Mouse (Mus musculus): ENCODE measurements around the gene Elob. TPM values are rescaled to one million over a fixed set of nuclear protein-coding genes. Genes with fewer than 3 reads are reported as not detected.
A peak's percentile ranks its signal among the peaks of the same experiment; 100 is the strongest.

The Elob gene
- polyA plus RNA-seq, 1 experiment from 2014 or later = 1,038 TPM

DNA sequence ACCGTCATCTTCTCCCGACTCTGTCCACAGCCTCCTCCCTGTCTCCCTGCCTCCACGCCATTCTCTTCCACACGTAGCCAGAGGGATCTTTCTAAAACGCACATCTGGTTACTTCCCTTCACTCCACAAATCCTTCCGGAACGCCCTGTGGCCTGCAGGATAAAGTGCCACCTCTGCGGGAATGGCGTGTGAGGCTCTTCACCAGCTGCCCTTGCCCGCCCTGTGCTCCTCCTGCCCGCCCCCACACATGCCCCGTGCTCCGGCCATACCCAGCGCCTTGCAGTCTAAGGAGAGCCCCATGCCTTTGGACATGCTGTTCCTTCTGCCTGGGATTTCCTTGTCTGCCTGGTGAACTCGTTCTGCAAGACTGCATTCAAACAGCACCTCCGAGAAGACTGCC, 5.9 kb downstream of the Elob start:
- no peaks in the 10 kb centered on the region for H3K27me3 ChIP-seq
- peaks cover 17% of the 10 kb centered on the region for H3K9me3 ChIP-seq (replicated peaks)
- 75% methylated on average over 16 of the region's 16 CpGs for WGBS
- peaks cover 17% of the 10 kb centered on the region for H3K4me1 ChIP-seq
- H3K4me2 ChIP-seq (replicated peaks) = no peak overlapping the region
- H3K4me3 ChIP-seq (replicated peaks) = no peak overlapping the region
- ATAC-seq (ENCODE audit: insufficient number of reproducible peaks, low FRiP score, low TSS enrichment, low read depth) = no peak
- H3K27ac ChIP-seq (replicated peaks) = no peak overlapping the region
- peaks cover 86% of the 10 kb centered on the region for H3K36me3 ChIP-seq
- H3K9ac ChIP-seq = no peak overlapping the region

DNA sequence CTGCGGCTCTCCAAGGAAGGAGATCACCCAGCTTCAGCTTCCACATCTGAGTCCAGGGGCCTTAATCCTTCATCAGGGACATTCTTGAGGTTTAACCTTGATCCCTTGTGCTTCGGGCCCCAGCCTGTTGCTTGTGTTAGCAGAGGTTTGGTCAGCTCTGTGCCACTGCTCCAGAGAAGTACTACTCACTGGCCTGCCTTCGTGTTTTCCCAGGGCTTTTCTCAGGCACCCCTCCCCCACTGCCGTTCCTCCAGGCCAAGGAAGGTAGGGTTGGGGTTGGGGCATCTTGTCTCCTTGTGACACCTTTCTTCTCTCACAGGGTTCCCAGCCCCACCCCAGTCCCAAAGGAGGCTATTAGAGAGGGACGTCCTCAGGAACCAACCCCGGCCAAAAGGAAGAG, 6.8 kb downstream of the Elob start:
- Histone ChIP-seq H3K27me3 (no peaks in the 10 kb centered on the region), H3K4me1 (peaks cover 11% of the 10 kb centered on the region; the same call in 1 of the 2 replicates), H3K9me3 (replicated peaks) (peaks cover 26% of the 10 kb centered on the region), H3K9ac (no peak overlapping the region), H3K4me2 (replicated peaks) (no peak overlapping the region), H3K27ac (replicated peaks) (no peak overlapping the region), H3K4me3 (replicated peaks) (no peak overlapping the region), H3K36me3 (peaks cover 95% of the 10 kb centered on the region)
- no peak for ATAC-seq (ENCODE audit: insufficient number of reproducible peaks, low FRiP score, low TSS enrichment, low read depth)
- WGBS = 65% methylated on average over 6 of the region's 6 CpGs

DNA sequence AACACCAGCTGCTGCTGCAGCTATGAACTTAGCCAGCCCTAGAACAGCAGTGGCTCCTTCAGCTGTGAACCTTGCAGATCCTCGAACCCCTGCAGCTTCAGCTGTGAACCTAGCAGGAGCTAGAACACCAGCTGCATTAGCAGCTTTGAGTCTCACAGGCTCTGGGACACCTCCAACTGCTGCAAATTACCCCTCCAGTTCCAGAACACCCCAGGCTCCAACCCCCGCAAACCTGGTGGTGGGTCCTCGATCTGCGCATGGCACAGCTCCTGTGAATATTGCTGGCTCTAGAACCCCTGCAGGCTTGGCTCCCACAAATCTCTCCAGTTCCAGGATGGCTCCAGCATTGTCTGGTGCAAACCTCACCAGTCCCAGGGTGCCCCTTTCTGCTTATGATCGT, 8.2 kb downstream of the Elob start:
- WGBS = 97% methylated on average over 5 of the region's 5 CpGs
- Histone ChIP-seq H3K9ac (no peak overlapping the region), H3K27ac (replicated peaks) (no peak overlapping the region)

DNA sequence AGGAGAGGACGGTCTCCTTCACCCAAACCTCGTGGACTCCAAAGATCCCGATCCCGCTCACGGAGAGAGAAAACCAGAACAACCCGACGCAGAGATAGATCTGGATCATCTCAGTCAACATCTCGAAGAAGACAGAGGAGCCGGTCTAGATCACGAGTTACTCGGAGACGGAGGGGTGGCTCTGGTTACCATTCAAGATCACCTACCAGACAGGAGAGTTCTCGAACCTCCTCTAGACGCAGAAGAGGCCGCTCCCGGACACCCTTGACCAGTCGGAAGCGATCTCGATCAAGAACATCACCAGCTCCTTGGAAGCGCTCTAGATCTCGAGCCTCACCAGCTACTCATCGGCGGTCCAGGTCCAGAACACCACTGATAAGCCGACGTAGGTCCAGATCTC, 9.7 kb downstream of the Elob start:
- WGBS = 98% methylated on average over 25 of the region's 25 CpGs
- Histone ChIP-seq H3K4me3 (replicated peaks) (no peak overlapping the region), H3K4me2 (replicated peaks) (no peak overlapping the region), H3K9ac (no peak overlapping the region), H3K4me1 (0 out of 2 replicates have a peak, but pooled peaks cover 3% of the 10 kb centered on the region), H3K27ac (replicated peaks) (no peak overlapping the region), H3K36me3 (peaks cover 98% of the 10 kb centered on the region), H3K27me3 (no peaks in the 10 kb centered on the region), H3K9me3 (replicated peaks) (peaks cover 34% of the 10 kb centered on the region)
- ATAC-seq (ENCODE audit: insufficient number of reproducible peaks, low FRiP score, low TSS enrichment, low read depth) = no peak

More for the DNA sequence above, 8.2 kb downstream of the Elob start:
- H3K27me3 ChIP-seq = no peaks in the 10 kb centered on the region
- 0 out of 2 replicates have a peak, but pooled peaks cover 9% of the 10 kb centered on the region for H3K4me1 ChIP-seq
- ATAC-seq (ENCODE audit: insufficient number of reproducible peaks, low FRiP score, low TSS enrichment, low read depth) = no peak
- H3K9me3 ChIP-seq (replicated peaks) = peaks cover 31% of the 10 kb centered on the region
- H3K36me3 ChIP-seq = peaks cover 98% of the 10 kb centered on the region
- no peak overlapping the region for H3K4me2 ChIP-seq (replicated peaks)
- no peak overlapping the region for H3K4me3 ChIP-seq (replicated peaks)

DNA sequence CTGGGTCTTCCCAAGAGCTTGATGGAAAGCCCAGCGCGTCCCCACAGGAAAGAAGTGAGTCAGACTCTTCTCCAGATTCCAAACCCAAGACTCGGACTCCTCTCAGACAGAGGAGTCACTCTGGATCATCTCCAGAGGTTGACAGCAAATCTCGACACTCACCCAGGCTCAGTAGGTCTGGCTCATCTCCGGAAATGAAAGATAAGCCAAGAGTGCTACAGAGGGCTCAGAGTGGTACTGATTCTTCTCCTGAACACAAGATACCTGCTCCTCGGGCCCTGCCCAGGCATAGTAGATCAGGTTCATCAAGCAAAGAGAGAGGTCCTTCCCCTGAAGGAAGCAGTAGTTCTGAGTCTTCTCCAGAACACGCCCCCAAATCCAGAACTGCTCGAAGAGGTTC, 10.4 kb downstream of the Elob start:
- Histone ChIP-seq H3K4me1 (0 out of 2 replicates have a peak, but pooled peaks cover 3% of the 10 kb centered on the region), H3K27me3 (no peaks in the 10 kb centered on the region), H3K27ac (replicated peaks) (no peak overlapping the region), H3K4me2 (replicated peaks) (no peak overlapping the region), H3K9me3 (replicated peaks) (peaks cover 34% of the 10 kb centered on the region), H3K36me3 (peaks cover 96% of the 10 kb centered on the region), H3K9ac (no peak overlapping the region), H3K4me3 (replicated peaks) (no peak overlapping the region)
- 99% methylated on average over 8 of the region's 8 CpGs for WGBS
- ATAC-seq (ENCODE audit: insufficient number of reproducible peaks, low FRiP score, low TSS enrichment, low read depth) = no peak

DNA sequence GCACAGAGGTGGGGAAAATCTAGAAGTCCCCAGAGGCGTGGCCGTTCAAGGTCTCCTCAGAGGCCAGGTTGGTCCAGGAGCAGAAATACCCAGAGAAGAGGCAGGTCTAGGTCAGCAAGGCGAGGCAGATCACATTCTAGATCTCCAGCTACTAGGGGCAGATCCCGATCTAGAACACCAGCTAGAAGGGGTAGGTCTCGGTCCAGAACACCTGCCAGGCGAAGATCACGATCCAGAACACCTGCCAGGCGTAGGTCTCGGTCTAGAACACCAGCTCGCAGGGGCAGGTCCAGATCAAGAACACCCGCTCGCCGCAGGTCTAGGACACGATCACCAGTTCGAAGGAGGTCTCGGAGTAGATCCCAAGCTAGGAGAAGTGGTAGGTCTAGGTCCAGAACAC, 13.3 kb downstream of the Elob start:
- Histone ChIP-seq H3K9ac (no peak overlapping the region), H3K4me3 (replicated peaks) (no peak overlapping the region), H3K4me2 (replicated peaks) (no peak overlapping the region), H3K36me3 (peaks cover 91% of the 10 kb centered on the region), H3K27me3 (no peaks in the 10 kb centered on the region), H3K27ac (replicated peaks) (no peak overlapping the region), H3K9me3 (replicated peaks) (peaks cover 34% of the 10 kb centered on the region), H3K4me1 (no peaks in the 10 kb centered on the region)
- 98% methylated on average over 16 of the region's 16 CpGs for WGBS
- ATAC-seq (ENCODE audit: insufficient number of reproducible peaks, low FRiP score, low TSS enrichment, low read depth) = no peak

DNA sequence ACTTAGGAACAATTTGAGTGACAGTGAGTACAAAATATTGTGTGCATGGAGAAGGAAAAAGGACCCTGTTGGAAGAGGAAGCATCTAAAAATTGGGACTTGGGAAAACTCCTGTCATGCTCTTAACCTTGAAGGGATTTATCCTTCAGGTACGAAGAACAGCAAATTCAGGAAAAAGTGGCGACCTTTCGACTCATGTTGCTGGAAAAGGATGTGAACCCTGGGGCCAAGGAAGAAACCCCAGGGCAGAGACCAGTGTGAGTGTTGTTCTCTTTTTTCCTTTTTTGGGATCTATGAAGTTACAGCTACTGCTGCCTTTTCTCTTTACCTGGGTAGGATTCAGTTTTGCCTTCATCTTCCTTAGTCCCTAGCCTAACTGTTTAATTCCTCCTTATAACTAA, 21.0 kb downstream of the Elob start:
- WGBS = 88% methylated on average over 3 of the region's 3 CpGs

DNA sequence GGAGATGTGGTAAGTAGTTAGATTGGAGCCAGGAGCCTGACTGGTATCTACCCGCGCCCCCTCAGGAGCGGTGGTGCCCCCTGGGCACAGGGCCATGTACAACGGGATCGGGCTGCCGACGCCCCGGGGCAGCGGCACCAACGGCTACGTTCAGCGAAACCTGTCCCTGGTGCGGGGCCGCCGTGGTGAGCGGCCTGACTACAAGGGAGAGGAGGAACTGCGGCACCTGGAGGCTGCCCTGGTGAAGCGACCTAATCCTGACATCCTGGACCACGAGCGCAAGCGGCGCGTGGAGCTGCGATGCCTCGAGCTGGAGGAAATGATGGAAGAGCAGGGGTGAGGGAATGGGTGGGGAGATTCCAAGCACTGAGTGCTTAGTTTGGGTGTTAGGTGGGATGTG, 22.1 kb downstream of the Elob start:
- peaks cover 31% of the 10 kb centered on the region for H3K4me1 ChIP-seq
- 0 out of 2 replicates have a peak overlapping the region, but pooled peaks have one; percentile 28 for H3K27ac ChIP-seq (replicated peaks)

More for the DNA sequence above, 21.0 kb downstream of the Elob start:
- H3K9me3 ChIP-seq (replicated peaks) = no peaks in the 10 kb centered on the region
- no peak overlapping the region for H3K27ac ChIP-seq (replicated peaks)
- no peak overlapping the region for H3K4me3 ChIP-seq (replicated peaks)
- peaks cover 54% of the 10 kb centered on the region for H3K36me3 ChIP-seq
- no peak for ATAC-seq (ENCODE audit: insufficient number of reproducible peaks, low FRiP score, low TSS enrichment, low read depth)
- peaks cover 27% of the 10 kb centered on the region for H3K4me1 ChIP-seq
- H3K9ac ChIP-seq = no peak overlapping the region
- H3K27me3 ChIP-seq = no peaks in the 10 kb centered on the region
- H3K4me2 ChIP-seq (replicated peaks) = no peak overlapping the region

DNA sequence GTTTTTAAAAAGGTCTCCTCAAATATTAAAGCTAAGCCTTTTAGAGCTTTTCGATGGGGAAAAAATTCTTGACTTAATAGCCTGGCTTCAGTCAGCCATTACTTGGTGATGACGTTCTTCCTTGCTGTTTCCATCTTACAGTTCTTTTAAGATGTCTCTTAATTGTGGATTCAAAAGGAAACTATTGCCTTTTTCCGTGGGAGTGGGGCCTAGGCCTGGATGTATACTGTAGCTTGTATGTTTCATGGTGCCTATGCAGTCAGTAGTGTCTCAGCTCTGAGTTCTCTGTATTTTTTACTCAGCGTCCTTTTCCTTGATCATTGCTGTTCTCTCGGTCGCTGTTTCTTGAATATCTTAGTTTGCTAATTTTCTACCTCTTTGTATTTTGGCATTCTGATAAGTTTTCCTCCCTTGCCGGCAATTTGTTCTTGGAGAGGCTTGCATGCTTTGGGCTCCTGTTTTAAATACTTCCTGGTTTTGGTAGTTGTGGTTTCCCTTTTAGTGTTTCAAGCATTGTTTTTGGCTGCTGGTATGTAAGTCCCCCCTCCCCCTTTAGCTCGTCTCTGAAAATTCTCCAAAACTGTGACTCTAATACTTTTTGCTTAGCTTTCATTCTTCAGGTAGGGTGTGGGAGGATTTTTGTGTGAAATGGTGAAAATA, 24.4 kb downstream of the Elob start:
- Histone ChIP-seq H3K9me3 (replicated peaks) (no peaks in the 10 kb centered on the region), H3K9ac (peak overlapping the region; percentile 97), H3K27ac (replicated peaks) (0 out of 2 replicates have a peak overlapping the region, but pooled peaks have one; percentile 97), H3K4me1 (peaks cover 31% of the 10 kb centered on the region), H3K4me3 (replicated peaks) (peak overlapping the region; percentile 97), H3K27me3 (no peaks in the 10 kb centered on the region), H3K36me3 (peaks cover 24% of the 10 kb centered on the region), H3K4me2 (replicated peaks) (peak overlapping the region; percentile 72)
- no peak for ATAC-seq (ENCODE audit: insufficient number of reproducible peaks, low FRiP score, low TSS enrichment, low read depth)
- WGBS = 1% methylated on average over 8 of the region's 8 CpGs

More for the DNA sequence above, 22.1 kb downstream of the Elob start:
- Histone ChIP-seq H3K36me3 (peaks cover 45% of the 10 kb centered on the region), H3K27me3 (no peaks in the 10 kb centered on the region), H3K9me3 (replicated peaks) (no peaks in the 10 kb centered on the region), H3K4me3 (replicated peaks) (peak overlapping the region; percentile 21), H3K9ac (no peak overlapping the region), H3K4me2 (replicated peaks) (peak overlapping the region; percentile 40)
- 61% methylated on average over 25 of the region's 25 CpGs for WGBS
- ATAC-seq (ENCODE audit: insufficient number of reproducible peaks, low FRiP score, low TSS enrichment, low read depth) = no peak

DNA sequence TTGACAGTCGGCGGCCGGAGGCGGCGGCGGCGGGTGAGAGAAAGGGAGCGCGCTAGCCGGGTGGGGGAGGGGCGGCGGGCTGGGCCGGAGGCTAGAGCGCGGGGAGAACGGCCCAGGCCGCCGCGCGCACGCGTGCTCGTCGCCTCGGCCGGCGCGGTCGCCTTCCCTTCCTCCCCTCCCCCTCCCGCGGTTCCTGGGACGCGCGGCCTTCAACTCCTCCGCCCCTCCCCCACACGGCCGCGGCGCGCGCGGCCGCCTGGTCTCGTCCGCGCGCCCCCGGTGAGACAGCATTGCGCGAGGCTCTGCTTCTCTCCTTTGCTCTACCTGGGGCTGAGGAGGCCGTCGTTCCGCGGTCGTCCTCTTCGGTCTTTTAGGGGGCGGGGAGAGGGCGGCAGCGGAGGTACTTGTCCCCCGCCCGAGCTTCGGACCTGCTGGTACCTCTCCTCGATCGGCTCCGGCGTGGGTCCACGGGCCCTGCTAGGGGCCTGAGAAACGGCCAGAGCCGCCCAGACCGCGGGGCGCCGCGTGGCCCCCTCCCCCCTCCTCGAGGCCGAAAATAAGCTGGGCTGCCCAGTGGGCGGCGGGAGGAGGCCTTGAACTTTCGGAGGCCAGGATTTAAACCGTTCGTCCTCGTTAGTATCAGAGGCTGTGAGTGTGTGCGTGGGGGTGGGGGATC, 25.4 kb downstream of the Elob start:
- Histone ChIP-seq H3K27ac (replicated peaks) (peak overlapping the region; percentile 97), H3K4me2 (replicated peaks) (peak overlapping the region; percentile 72), H3K4me1 (peaks cover 31% of the 10 kb centered on the region), H3K9me3 (replicated peaks) (no peaks in the 10 kb centered on the region), H3K9ac (peak overlapping the region; percentile 97), H3K36me3 (peaks cover 13% of the 10 kb centered on the region), H3K27me3 (no peaks in the 10 kb centered on the region), H3K4me3 (replicated peaks) (peak overlapping the region; percentile 97)
- peak; percentile 40 for ATAC-seq (ENCODE audit: insufficient number of reproducible peaks, low FRiP score, low TSS enrichment, low read depth)
- under 1% methylated on average over 71 of the region's 83 CpGs for WGBS

DNA sequence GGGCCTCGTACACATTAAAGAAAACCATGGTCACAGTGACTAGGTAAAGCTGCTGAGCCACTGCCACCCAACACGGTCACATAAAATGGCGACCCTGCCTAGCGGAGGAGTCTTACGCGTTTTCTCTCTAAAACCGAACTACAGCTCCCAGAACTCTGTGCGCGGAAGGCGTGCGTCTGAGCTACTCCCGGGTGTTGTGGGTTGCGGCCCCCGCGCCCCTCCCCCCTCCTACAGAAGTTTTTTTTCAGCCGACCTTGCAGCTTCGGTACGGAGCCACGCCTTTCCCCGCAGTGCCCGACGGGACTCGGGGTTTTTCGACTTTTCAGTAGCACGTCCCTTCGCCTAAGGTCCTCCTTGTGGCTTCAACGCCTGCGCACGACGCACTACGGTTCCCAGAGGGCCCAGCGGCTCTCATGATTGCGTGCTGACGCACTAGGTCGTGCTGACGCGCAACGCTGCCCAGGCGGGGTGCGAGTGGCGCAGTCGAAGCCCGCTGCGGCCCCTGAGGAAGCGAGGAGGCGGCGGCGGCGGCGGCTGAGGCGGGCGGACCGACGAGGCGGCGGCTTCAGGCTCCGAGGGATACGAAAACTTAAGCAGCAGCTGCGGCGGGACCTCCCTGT, 26.1 kb downstream of the Elob start:
- Histone ChIP-seq H3K4me2 (replicated peaks) (peak overlapping the region; percentile 72), H3K9ac (peak overlapping the region; percentile 97), H3K4me1 (peaks cover 31% of the 10 kb centered on the region), H3K36me3 (peaks cover 7% of the 10 kb centered on the region), H3K27me3 (no peaks in the 10 kb centered on the region), H3K4me3 (replicated peaks) (peak overlapping the region; percentile 97), H3K27ac (replicated peaks) (peak overlapping the region; percentile 97), H3K9me3 (replicated peaks) (no peaks in the 10 kb centered on the region)
- peak; percentile 99 for ATAC-seq (ENCODE audit: insufficient number of reproducible peaks, low FRiP score, low TSS enrichment, low read depth)
- under 1% methylated on average over 60 of the region's 60 CpGs for WGBS
